Mouse (Mus musculus) lung, adult 2 months (tissue): ENCODE results near the gene Ppm1h.
"Not testable (repeated sequence)": the region's sequence is repeated elsewhere in the genome, so short reads cannot be mapped to it uniquely, and the experiment has no call there.

Source experiments
- CTCF ChIP-seq: fragments of 200-500 bp; IDR thresholded peaks from 2 replicates; pipeline ENCODE4 v1.5.1; 2011; ENCODE audit warnings: mild to moderate bottlenecking, low read length, control low read depth; ENCODE audit not compliant: insufficient read depth
- POLR2A ChIP-seq: fragments of 200-500 bp; IDR thresholded peaks from 2 replicates; pipeline ENCODE4 v1.6.1; 2011; ENCODE audit warnings: low read depth, mild to moderate bottlenecking, control low read depth, low read length, borderline replicate concordance; ENCODE audit errors: extremely low read depth

GRCm38 (mm10) chr10:122937380-122937779 lies 258.8 kb downstream of the Ppm1h start:
- TF ChIP-seq CTCF, POLR2A: not testable (repeated sequence)
